ENCODE assay signal across 9 mouse cellular contexts in the genomic region with DNA sequence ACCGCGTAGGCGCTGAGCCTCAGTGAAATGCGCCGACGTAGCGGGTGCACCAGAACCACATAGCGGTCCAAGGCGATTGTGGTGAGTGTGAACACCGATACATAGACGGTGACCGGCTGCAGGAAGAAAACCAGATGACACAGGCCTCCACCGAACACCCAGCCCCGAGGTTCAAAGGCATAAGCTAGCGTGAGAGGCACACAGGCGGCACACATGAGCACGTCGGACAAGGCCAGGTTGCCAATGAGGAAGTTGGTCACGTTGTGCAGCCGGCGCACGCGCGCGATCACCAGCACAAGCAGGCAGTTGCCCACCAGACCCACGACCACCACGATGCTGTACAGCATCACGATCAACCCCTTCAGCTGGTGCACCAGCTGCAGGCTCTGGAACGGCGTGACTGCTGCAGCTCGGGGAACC. TPM values are rescaled to one million over a fixed set of nuclear protein-coding genes. Genes with fewer than 3 reads are reported as not detected.
DNase-seq lines count a peak whose midpoint lies in the region; ATAC-seq and TF ChIP-seq lines count a peak whose summit lies in the region.
"Had no signal": no experiment of that assay in that cellular context is flagged by ENCODE, and none has a peak within 500 bp of the region (broad histone marks: within the 10 kb centered on the region; RNA-seq: fewer than 3 reads in every experiment).

No protein-coding gene starts in this region.

- no peaks in the 10 kb centered on the region for H3K9me3 ChIP-seq in forebrain, embryonic 13.5 days (replicated peaks)
- H3K9me3 ChIP-seq in limb, embryonic 15.5 days: no peaks in the 10 kb centered on the region

- H3K4me3 ChIP-seq in layer of hippocampus, adult 2 months: peak overlapping the region; percentile 43
- H3K4me3 ChIP-seq in forebrain, embryonic 13.5 days: peak overlapping the region; percentile 33
- H3K4me3 ChIP-seq in limb, embryonic 15.5 days: peak overlapping the region; percentile 13
- H3K4me3 ChIP-seq in olfactory bulb, adult 2 months (ENCODE audit: insufficient read depth, low read depth, low read length): peak overlapping the region; percentile 22

- H3K4me2 ChIP-seq in forebrain, embryonic 13.5 days: peak overlapping the region; percentile 59
- H3K4me2 ChIP-seq in limb, embryonic 15.5 days: peak overlapping the region; percentile 40

- no peaks in the 10 kb centered on the region for H3K36me3 ChIP-seq in forebrain, embryonic 13.5 days (ENCODE audit: poor library complexity, severe bottlenecking)
- no peaks in the 10 kb centered on the region for H3K36me3 ChIP-seq in limb, embryonic 15.5 days

- no peak overlapping the region for H3K27ac ChIP-seq in layer of hippocampus, adult 2 months
- no peak overlapping the region for H3K27ac ChIP-seq in forebrain, embryonic 13.5 days
- H3K27ac ChIP-seq in limb, embryonic 15.5 days: no peak overlapping the region
- H3K27ac ChIP-seq in olfactory bulb, adult 2 months (ENCODE audit: insufficient read depth, low read depth, low read length): no peak overlapping the region

- 0 out of 2 replicates have a peak overlapping the region, but pooled peaks have one; percentile 22 for H3K9ac ChIP-seq in forebrain, embryonic 13.5 days
- no peak overlapping the region for H3K9ac ChIP-seq in limb, embryonic 15.5 days

- ATAC-seq in forebrain, embryonic 13.5 days: peak; percentile 31; the same call in 1 of the 2 replicates
- no peak for ATAC-seq in limb, embryonic 15.5 days (ENCODE audit: insufficient number of reproducible peaks, low FRiP score, low TSS enrichment, low read depth)
- ATAC-seq in monocyte, adult 5-6 weeks (replicated peaks; ENCODE audit: insufficient number of reproducible peaks, low FRiP score, low TSS enrichment, poor library complexity, severe bottlenecking): no peak
- ATAC-seq in erythroblast, adult 5-6 weeks (replicated peaks; ENCODE audit: low FRiP score, poor library complexity, severe bottlenecking): no peak

- no peak for TF ChIP-seq CTCF in layer of hippocampus, adult 2 months (conservative IDR thresholded peaks at IDR 0.05)
- no peak for TF ChIP-seq CTCF in olfactory bulb, adult 2 months (IDR thresholded peaks at IDR 0.05; ENCODE audit: insufficient read depth, low read depth, low read length)

- 10% methylated on average over 31 of the region's 31 CpGs for WGBS in forebrain, embryonic 13.5 days
- WGBS in limb, embryonic 15.5 days: 15% methylated on average over 31 of the region's 31 CpGs
- WGBS in olfactory bulb, adult 2 months: 8% methylated on average over 31 of the region's 31 CpGs

- H3K4me1 ChIP-seq in forebrain, embryonic 13.5 days: peaks cover 38% of the 10 kb centered on the region
- peaks cover 28% of the 10 kb centered on the region for H3K4me1 ChIP-seq in limb, embryonic 15.5 days
- peaks cover 22% of the 10 kb centered on the region for H3K4me1 ChIP-seq in olfactory bulb, adult 2 months (ENCODE audit: control insufficient read depth, insufficient read depth, low read length)

- TF ChIP-seq POLR2A in olfactory bulb, adult 2 months (IDR thresholded peaks at IDR 0.05; ENCODE audit: insufficient read depth, low read depth, low read length): no peak

- H3K27me3 ChIP-seq in forebrain, embryonic 13.5 days: peaks cover 76% of the 10 kb centered on the region
- peaks cover 42% of the 10 kb centered on the region for H3K27me3 ChIP-seq in limb, embryonic 15.5 days

- no peak for DNase-seq in layer of hippocampus, adult 2 months (ENCODE audit: low spot score in 2 of 2)
- no peak for DNase-seq in layer of hippocampus, adult 8-10 months (ENCODE audit: low spot score in 2 of 2)
- DNase-seq in retina, embryonic 14.5 days (ENCODE audit: low spot score): no peak

RNA-seq across cellular contexts. Expression of gene Prlhr, which starts 0.5 kb away (rescaled TPM):
- under 1 TPM; 0.29 to 0.46 TPM for total RNA-seq in layer of hippocampus, adult 2 months (2021)
- total RNA-seq in layer of hippocampus, adult 8-10 months (2022): under 1 TPM in 2 of 4 experiments, not detected in 2; 0.20 to 0.21 TPM
- 0.11 TPM in 1 of 2 replicates, not detected in the other for polyA plus RNA-seq in forebrain, embryonic 13.5 days (2015; fragmentation: Nextera tagmentation; extraction: Ambion mirVana)
- polyA plus RNA-seq in limb, embryonic 15.5 days (2015; fragmentation: Nextera tagmentation; extraction: Ambion mirVana): not detected in 2 replicates
- not detected in 2 replicates for polyA plus RNA-seq in olfactory bulb, adult 2 months (2012; ENCODE audit: insufficient read depth, insufficient read length, low replicate concordance, missing spikeins)
- not detected in 3 replicates for total RNA-seq in monocyte, adult 5-6 weeks (2017)
- total RNA-seq in erythroblast, adult 5-6 weeks (2015; ENCODE audit: low replicate concordance): not detected in 2 replicates
- total RNA-seq in erythroblast, adult 5-6 weeks (2017; ENCODE audit: low replicate concordance): not detected in 2 replicates
- total RNA-seq: gastrocnemius, postnatal 10 days had no signal
